Mouse (Mus musculus) CH12.LX (cell line): ENCODE data around the gene Chd2. TPM values are rescaled to one million over a fixed set of nuclear protein-coding genes. Genes with fewer than 3 reads are reported as not detected.

Source experiments
- DNase-seq: peaks from one replicate; pipeline ENCODE4 v3.0.0-alpha.2; 2013; ENCODE audit errors: extremely low read depth
- H3K27ac ChIP-seq: 2 replicates; pipeline ENCODE4 v1.5.1; 2012; ENCODE audit warnings: low read depth, mild to moderate bottlenecking, control low read depth, moderate library complexity; ENCODE audit not compliant: insufficient read depth
- H3K27me3 ChIP-seq: replicated peaks from 2 replicates; pipeline ENCODE3; 2012; ENCODE audit warnings: inconsistent platforms
- H3K36me3 ChIP-seq, 2 experiments: replicated peaks in 1 of 2; 2 replicates each; pipeline versions ENCODE3 to v1.6.1; 2012; ENCODE audit warnings: inconsistent platforms in 1 of 2, low read length in 1 of 2, mild to moderate bottlenecking in 1 of 2, mixed read lengths in 1 of 2, moderate library complexity in 1 of 2; ENCODE audit not compliant: control insufficient read depth in 1 of 2, insufficient read depth in 1 of 2
- H3K4me1 ChIP-seq, 2 experiments: 2 replicates each; pipeline ENCODE4 v1.6.1; 2012; ENCODE audit warnings: inconsistent platforms in 1 of 2, moderate library complexity in 1 of 2; ENCODE audit not compliant: insufficient read depth in 2 of 2, control insufficient read depth in 1 of 2
- H3K4me2 ChIP-seq: 2 replicates; pipeline ENCODE4 v1.6.1; 2012; ENCODE audit warnings: low read depth, mild to moderate bottlenecking, control low read depth; ENCODE audit not compliant: poor library complexity, insufficient read depth, severe bottlenecking
- H3K4me3 ChIP-seq, 3 experiments: fragments of 150-350 bp in 1 of 3; sonication (generic) in 1 of 3; replicated peaks in 1 of 3; 2 replicates each; pipeline versions ENCODE3 to v1.5.1; 2011 to 2012; ENCODE audit warnings: low read depth in 2 of 3, low read length in 2 of 3, mild to moderate bottlenecking in 2 of 3, moderate library complexity in 2 of 3, control low read depth in 1 of 3, improper control_type of control experiment in 1 of 3, inconsistent platforms in 1 of 3, mixed read lengths in 1 of 3; ENCODE audit not compliant: poor library complexity in 1 of 3
- H3K79me2 ChIP-seq: replicated peaks from 2 replicates; pipeline ENCODE4 v1.6.1; 2012; ENCODE audit warnings: mild to moderate bottlenecking, moderate library complexity; ENCODE audit not compliant: control insufficient read depth, poor library complexity, insufficient read depth, severe bottlenecking; ENCODE audit errors: extremely low read depth
- H3K9ac ChIP-seq: 2 replicates; pipeline ENCODE4 v1.6.1; 2012; ENCODE audit warnings: low read depth, mild to moderate bottlenecking, control low read depth, moderate library complexity; ENCODE audit not compliant: insufficient read depth
- H3K9me3 ChIP-seq: replicated peaks from 2 replicates; pipeline ENCODE3; 2012; ENCODE audit warnings: low read length, inconsistent platforms, mixed read lengths
- CHD1 ChIP-seq: IDR thresholded peaks from 2 replicates; pipeline ENCODE4 v1.6.1; 2012; ENCODE audit warnings: low read depth, low read length, improper control_type of control experiment, inconsistent platforms
- CHD2 ChIP-seq: IDR thresholded peaks from 2 replicates; pipeline ENCODE4 v1.6.1; 2011; ENCODE audit warnings: low read length, improper control_type of control experiment
- E2F4 ChIP-seq: IDR thresholded peaks from 2 replicates; pipeline ENCODE4 v1.6.1; 2011; ENCODE audit warnings: low read depth, low read length, improper control_type of control experiment; ENCODE audit not compliant: insufficient replicate concordance
- GABPA ChIP-seq: IDR thresholded peaks from 2 replicates; pipeline ENCODE4 v1.6.1; 2012; ENCODE audit warnings: low read depth, low read length, improper control_type of control experiment, inconsistent platforms; ENCODE audit not compliant: insufficient replicate concordance
- IRF4 ChIP-seq: IDR thresholded peaks from 2 replicates; pipeline ENCODE4 v1.6.1; 2014; ENCODE audit warnings: low read depth, mild to moderate bottlenecking, inconsistent platforms, low read length, improper control_type of control experiment
- JUND ChIP-seq: conservative IDR thresholded peaks from 2 replicates; pipeline ENCODE4 v1.6.1; 2011; ENCODE audit warnings: low read depth, low read length, improper control_type of control experiment
- KAT2A ChIP-seq: IDR thresholded peaks from 2 replicates; pipeline ENCODE4 v1.6.1; 2012; ENCODE audit warnings: low read length, improper control_type of control experiment, inconsistent platforms; ENCODE audit not compliant: insufficient replicate concordance
- MAFK ChIP-seq: IDR thresholded peaks from 2 replicates; pipeline ENCODE4 v1.6.1; 2011; ENCODE audit warnings: low read length, improper control_type of control experiment; ENCODE audit not compliant: insufficient replicate concordance
- MAX ChIP-seq: IDR thresholded peaks from 2 replicates; pipeline ENCODE4 v1.6.1; 2011; ENCODE audit warnings: low read length, improper control_type of control experiment
- MAZ ChIP-seq: IDR thresholded peaks from 2 replicates; pipeline ENCODE4 v1.6.1; 2012; ENCODE audit warnings: low read depth, mild to moderate bottlenecking, inconsistent platforms, low read length, improper control_type of control experiment, moderate library complexity
- MEF2A ChIP-seq: IDR thresholded peaks from 2 replicates; pipeline ENCODE4 v1.6.1; 2014; ENCODE audit warnings: low read depth, mild to moderate bottlenecking, inconsistent platforms, low read length, improper control_type of control experiment, borderline replicate concordance
- MXI1 ChIP-seq: IDR thresholded peaks from 2 replicates; pipeline ENCODE4 v1.6.1; 2011; ENCODE audit warnings: mild to moderate bottlenecking, low read depth, low read length, improper control_type of control experiment
- NRF1 ChIP-seq: IDR thresholded peaks from 2 replicates; pipeline ENCODE4 v1.6.1; 2014; ENCODE audit warnings: low read depth, mild to moderate bottlenecking, inconsistent platforms, low read length, improper control_type of control experiment, moderate library complexity
- TCF12 ChIP-seq: IDR thresholded peaks from 2 replicates; pipeline ENCODE4 v1.6.1; 2014; ENCODE audit warnings: low read depth, mild to moderate bottlenecking, inconsistent platforms, low read length, improper control_type of control experiment
- USF1 ChIP-seq: IDR thresholded peaks from 2 replicates; pipeline ENCODE4 v1.6.1; 2014; ENCODE audit warnings: low read depth, mild to moderate bottlenecking, inconsistent platforms, low read length, improper control_type of control experiment
- USF2 ChIP-seq: conservative IDR thresholded peaks from 2 replicates; pipeline ENCODE4 v1.6.1; 2011; ENCODE audit warnings: low read depth, low read length, improper control_type of control experiment
- ZKSCAN1 ChIP-seq: IDR thresholded peaks from 2 replicates; pipeline ENCODE4 v1.6.1; 2012; ENCODE audit warnings: low read depth, inconsistent platforms, low read length, improper control_type of control experiment, borderline replicate concordance
- dilution Hi-C: fragments of 300-500 bp; cut with MboI; formaldehyde crosslinking; loops from 2 replicates; pipeline ENCODE4 v1.14.3; 2020; ENCODE audit warnings: low sequenced_read_pairs; ENCODE audit not compliant: extremely low pct_unique_long_range_greater_than_20kb, extremely low pct_ligation_motif_present
- in situ Hi-C: fragments of 300-500 bp; cut with MboI; formaldehyde crosslinking; loops from 3 replicates; pipeline ENCODE4 v1.14.3; 2019; ENCODE audit warnings: low sequenced_read_pairs, low pct_ligation_motif_present, low pct_unique_long_range_greater_than_20kb, mixed read lengths
- polyA plus RNA-seq: library from polyadenylated mRNA; unstranded; fragments of >175 nt; gene quantifications from 2 replicates; pipeline ENCODE4 v1.2.1, GENCODE M21; 2012; ENCODE audit warnings: low read depth; ENCODE audit not compliant: insufficient read length
- total RNA-seq, 2 experiments: library from RNA; depleted of rRNA; stranded (reverse); fragments of 300-350 nt in 1 of 2; fragments of >200 nt in 1 of 2; gene quantifications; 2 replicates each; pipeline ENCODE4 v1.2.3; 2012 to 2014

The Chd2 gene
- total and polyA plus RNA-seq, 3 experiments, result 23.2 to 39.3 (median 30.9) TPM

DNA sequence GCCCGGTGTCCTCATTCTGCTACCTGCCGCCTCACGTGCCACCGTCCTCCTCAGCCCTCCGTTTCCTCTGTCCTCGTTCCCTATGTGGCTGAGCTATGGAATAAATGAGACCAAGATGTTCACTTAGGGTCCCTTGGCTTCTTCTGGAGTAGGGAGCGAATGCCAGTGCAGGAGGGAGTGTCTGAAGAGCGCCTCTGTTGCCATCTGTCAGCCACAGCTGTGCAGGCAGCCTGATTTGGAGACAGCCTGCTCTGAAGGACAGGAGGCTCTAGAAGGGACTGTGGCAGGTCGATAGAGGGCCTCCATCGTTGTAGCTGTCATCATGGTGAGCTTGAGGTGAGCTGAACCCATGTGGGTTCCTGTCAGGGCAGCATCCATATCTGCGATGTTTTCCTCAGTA, 136.1 kb downstream of the Chd2 start:
- no peaks in the 10 kb centered on the region for H3K4me1 ChIP-seq
- DNase-seq, result no peak
- H3K4me2 ChIP-seq, result no peak overlapping the region
- in situ Hi-C loops, result no loop called here
- TF ChIP-seq TCF12, result no peak
- no peak for TF ChIP-seq E2F4
- no peak for TF ChIP-seq JUND
- no peak for TF ChIP-seq MAZ
- TF ChIP-seq KAT2A, result no peak
- no peak for TF ChIP-seq CHD1
- no peak for TF ChIP-seq MAFK
- TF ChIP-seq USF2, result no peak
- no peak for TF ChIP-seq USF1
- TF ChIP-seq IRF4, result no peak
- TF ChIP-seq MEF2A, result no peak
- TF ChIP-seq GABPA, result no peak
- no peak for TF ChIP-seq NRF1
- no peak for TF ChIP-seq MXI1
- no peak for TF ChIP-seq CHD2
- no peak overlapping the region for H3K9ac ChIP-seq
- H3K27ac ChIP-seq, result no peak overlapping the region
- H3K9me3 ChIP-seq, result peaks cover 7% of the 10 kb centered on the region
- dilution Hi-C loops, result no loop called here
- no peaks in the 10 kb centered on the region for H3K79me2 ChIP-seq
- no peak overlapping the region for H3K4me3 ChIP-seq
- no peaks in the 10 kb centered on the region for H3K36me3 ChIP-seq
- H3K27me3 ChIP-seq, result no peaks in the 10 kb centered on the region

DNA sequence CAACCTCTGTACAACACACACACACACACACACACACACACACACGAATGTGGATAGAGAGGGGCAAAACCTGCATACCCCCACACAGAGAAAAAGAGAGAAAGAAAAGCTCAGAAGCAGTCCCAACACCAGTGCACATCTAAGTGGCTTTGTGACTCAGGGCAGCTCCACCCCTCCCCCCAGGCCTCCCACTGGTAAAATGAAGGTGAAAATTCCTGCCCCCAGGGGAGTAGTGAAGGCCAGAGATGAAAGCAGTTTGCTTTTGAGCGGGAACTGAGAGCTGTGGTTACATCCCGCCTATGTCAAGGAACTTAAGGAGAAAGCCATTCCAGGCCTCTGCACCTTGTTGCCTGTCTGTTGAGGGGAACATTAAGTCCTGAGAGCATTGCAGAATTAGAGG, 138.1 kb downstream of the Chd2 start:
- no peak for DNase-seq
- peaks cover 0 to 11% of the 10 kb centered on the region in 2 experiments; a peak in 3 of 4 replicates for H3K4me1 ChIP-seq
- H3K27ac ChIP-seq, result no peak overlapping the region
- no peak overlapping the region for H3K4me3 ChIP-seq
- H3K36me3 ChIP-seq, result no peaks in the 10 kb centered on the region
- peaks cover 4% of the 10 kb centered on the region for H3K27me3 ChIP-seq
- no peaks in the 10 kb centered on the region for H3K79me2 ChIP-seq
- dilution Hi-C loops (no loop called here), in situ Hi-C loops (no loop called here)
- H3K4me2 ChIP-seq, result no peak overlapping the region
- peaks cover 7% of the 10 kb centered on the region for H3K9me3 ChIP-seq
- TF ChIP-seq MAX (no peak), ZKSCAN1 (peak; percentile 39; the same call in 1 of the 2 replicates)
- no peak overlapping the region for H3K9ac ChIP-seq
